Mouse (Mus musculus) G1E (cell line): ENCODE results near the gene Smg7.

ENCODE experiments used
- CTCF ChIP-seq: IDR thresholded peaks from 2 replicates; pipeline ENCODE4 v1.5.1; 2012; ENCODE audit warnings: low read depth, low read length, inconsistent platforms, mixed read lengths
- POLR2AphosphoS5 ChIP-seq: IDR thresholded peaks from 2 replicates; pipeline ENCODE4 v1.6.1; 2012; ENCODE audit warnings: low read depth, low read length, inconsistent platforms; ENCODE audit not compliant: insufficient replicate concordance

DNA sequence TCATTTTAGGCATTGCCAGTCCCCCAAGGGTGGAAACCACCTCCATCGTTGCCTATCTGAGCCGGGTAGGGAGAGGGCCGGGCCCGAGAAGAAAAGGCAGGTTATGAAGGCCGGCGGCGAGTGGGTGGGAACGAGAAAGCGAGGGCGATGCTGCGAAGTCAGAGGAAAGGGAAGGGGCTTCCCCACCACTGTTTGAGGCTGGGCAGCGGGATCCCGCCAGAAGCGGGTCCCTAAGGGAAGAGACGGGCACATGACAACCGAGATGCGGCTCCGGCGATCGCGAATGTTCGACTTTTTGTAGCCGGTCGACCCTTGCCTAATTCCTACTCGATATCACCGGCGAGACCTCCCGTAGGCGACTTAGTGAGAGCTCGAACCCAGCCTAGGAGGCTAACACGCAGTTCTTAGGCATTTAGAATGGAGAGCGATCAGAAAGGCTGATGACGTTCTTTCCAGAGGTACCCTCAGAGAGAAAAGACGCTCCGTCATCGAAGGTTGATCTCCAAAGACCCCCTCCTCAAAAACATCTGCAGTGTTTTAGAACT lies 1.2 kb upstream of the Smg7 start:
- TF ChIP-seq POLR2AphosphoS5 (no peak), CTCF (no peak)
